Mouse (Mus musculus) ovary, adult 18-20 months (tissue): Measurements from ENCODE around the gene Pebp1.

Source experiments
- DNase-seq: peaks from one replicate; pipeline ENCODE4 v3.0.0; 2022; ENCODE audit warnings: low spot score, mixed read lengths

Pebp1 gene

GRCm38 (mm10) chr5:117240761-117241322 lies 46.6 kb downstream of the Pebp1 start:
- DNase-seq, result no peak

GRCm38 (mm10) chr5:117240321-117240731 lies 47.1 kb downstream of the Pebp1 start:
- DNase-seq, result no peak

- DNase-seq, result no peak
Measured at GRCm38 (mm10) chr5:117239106-117239505, 48.3 kb downstream of the Pebp1 start.

DNA sequence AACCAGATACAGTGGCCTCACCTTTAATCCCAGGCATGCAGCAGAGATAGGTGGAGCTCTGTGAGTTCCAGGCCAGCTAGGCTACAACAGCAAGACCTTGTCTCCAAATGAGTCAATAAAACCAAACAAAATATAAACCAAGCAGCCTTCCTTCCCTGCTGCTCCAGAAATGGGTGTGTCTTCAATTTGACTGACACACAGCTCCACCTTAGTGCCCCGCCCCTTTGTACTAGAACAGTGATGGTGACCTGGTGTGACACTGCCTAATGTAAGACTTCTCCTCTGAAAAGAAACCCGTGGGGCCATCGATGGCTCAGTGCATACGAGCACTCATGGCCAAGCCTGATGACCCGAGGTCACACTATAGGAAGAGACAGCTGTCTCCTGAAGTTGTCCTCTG lies 50.9 kb downstream of the Pebp1 start:
- DNase-seq, result no peak
